Comparison of ENCODE assay signal across 11 mouse cellular contexts in the genomic region with DNA sequence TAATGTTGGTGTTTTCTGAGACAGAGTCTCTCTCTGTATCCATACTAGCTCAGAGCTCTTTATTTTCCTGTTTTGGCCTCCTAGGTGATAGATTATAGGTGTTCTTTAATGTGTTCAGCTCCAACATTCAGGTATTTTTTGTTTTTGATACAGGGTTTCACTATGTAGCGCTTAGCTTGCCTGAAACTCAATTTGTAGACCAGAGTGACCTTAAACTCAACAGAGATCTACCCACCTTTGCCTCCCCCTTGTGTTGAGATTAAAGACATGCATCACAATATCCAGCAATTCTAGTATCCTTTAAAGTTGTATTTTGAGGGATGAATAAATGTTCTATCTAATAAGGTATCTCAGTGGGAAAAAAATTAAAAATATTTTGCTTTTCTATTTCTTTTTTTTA.
DNase-seq lines count a peak whose midpoint lies in the region; ATAC-seq and TF ChIP-seq lines count a peak whose summit lies in the region.
"Had no signal": no experiment of that assay in that cellular context is flagged by ENCODE, and none has a peak within 500 bp of the region (broad histone marks: within the 10 kb centered on the region; RNA-seq: fewer than 3 reads in every experiment).

No protein-coding gene starts in this region.

- peaks cover 13% of the 10 kb centered on the region for H3K36me3 ChIP-seq in liver, postnatal 0 days (replicated peaks; ENCODE audit: insufficient read depth, low read length)
- no peaks in the 10 kb centered on the region for H3K36me3 ChIP-seq in liver, embryonic 11.5 days (ENCODE audit: control insufficient read depth, insufficient read depth, low read length)
- H3K36me3 ChIP-seq in neural tube, embryonic 15.5 days = no peaks in the 10 kb centered on the region
- H3K36me3 ChIP-seq: stomach, embryonic 15.5 days had no signal

- intact Hi-C loops in gastrocnemius, adult 2 months (cut with DNase I) = loop anchor here (1.0 to 10.0 kb wide), 4 partner anchors 111 to 289 kb away; a partner anchor contains a TSS
- intact Hi-C loops in gastrocnemius, postnatal 14 days (cut with DNase I; ENCODE audit: low total_unique reads) = no loop called here

- no peak for DNase-seq in gastrocnemius, adult 2 months
- no peak for DNase-seq in gastrocnemius, postnatal 14 days
- DNase-seq in liver, postnatal 0 days = no peak
- DNase-seq in liver, embryonic 11.5 days (ENCODE audit: low spot score) = no peak
- DNase-seq in R1 (ENCODE audit: low read depth, low spot score) = peak; percentile 21
- peak; percentile 35 for DNase-seq in retina, embryonic 14.5 days (ENCODE audit: low spot score)
- no peak for DNase-seq in layer of hippocampus, adult 8-10 months (ENCODE audit: low spot score in 2 of 2)
- DNase-seq: gastrocnemius, postnatal 25 days had no signal

- peak; percentile 68 for TF ChIP-seq CTCF in gastrocnemius, adult 2 months (IDR thresholded peaks at IDR 0.05)
- peak; percentile 60 for TF ChIP-seq CTCF in liver, postnatal 0 days (IDR thresholded peaks at IDR 0.05; ENCODE audit: low read depth)

- H3K4me3 ChIP-seq in gastrocnemius, adult 2 months = no peak overlapping the region
- no peak overlapping the region for H3K4me3 ChIP-seq in liver, postnatal 0 days (ENCODE audit: low read depth, low read length)
- H3K4me3 ChIP-seq in liver, embryonic 11.5 days (ENCODE audit: low read depth, low read length) = no peak overlapping the region
- no peak overlapping the region for H3K4me3 ChIP-seq in neural tube, embryonic 15.5 days (replicated peaks)
- H3K4me3 ChIP-seq: neural tube, embryonic 13.5 days; stomach, embryonic 15.5 days had no signal

- ATAC-seq in liver, postnatal 0 days = no peak
- ATAC-seq in liver, embryonic 11.5 days (replicated peaks; ENCODE audit: low FRiP score) = no peak
- ATAC-seq in neural tube, embryonic 15.5 days (ENCODE audit: low FRiP score) = no peak

- no peaks in the 10 kb centered on the region for H3K4me1 ChIP-seq in liver, postnatal 0 days (ENCODE audit: insufficient read depth)
- no peaks in the 10 kb centered on the region for H3K4me1 ChIP-seq in liver, embryonic 11.5 days (replicated peaks; ENCODE audit: control insufficient read depth, insufficient read depth, low read length)
- no peaks in the 10 kb centered on the region for H3K4me1 ChIP-seq in neural tube, embryonic 15.5 days
- H3K4me1 ChIP-seq: neural tube, embryonic 13.5 days; stomach, embryonic 15.5 days had no signal

- no peaks in the 10 kb centered on the region for H3K9me3 ChIP-seq in liver, postnatal 0 days (ENCODE audit: low read length)
- no peaks in the 10 kb centered on the region for H3K9me3 ChIP-seq in liver, embryonic 11.5 days (ENCODE audit: control insufficient read depth, low read length)
- H3K9me3 ChIP-seq in neural tube, embryonic 15.5 days (replicated peaks) = no peaks in the 10 kb centered on the region
- H3K9me3 ChIP-seq: neural tube, embryonic 13.5 days; stomach, embryonic 15.5 days had no signal

- H3K27ac ChIP-seq in gastrocnemius, adult 2 months = no peak overlapping the region
- no peak overlapping the region for H3K27ac ChIP-seq in liver, postnatal 0 days (ENCODE audit: low read depth)
- H3K27ac ChIP-seq in liver, embryonic 11.5 days (ENCODE audit: low read depth, low read length) = no peak overlapping the region
- H3K27ac ChIP-seq in neural tube, embryonic 15.5 days (replicated peaks) = no peak overlapping the region
- H3K27ac ChIP-seq: neural tube, embryonic 13.5 days; stomach, embryonic 15.5 days had no signal

- H3K4me2 ChIP-seq in liver, postnatal 0 days (ENCODE audit: low read depth, low read length) = no peak overlapping the region
- no peak overlapping the region for H3K4me2 ChIP-seq in liver, embryonic 11.5 days
- no peak overlapping the region for H3K4me2 ChIP-seq in neural tube, embryonic 15.5 days
- H3K4me2 ChIP-seq: neural tube, embryonic 13.5 days; stomach, embryonic 15.5 days had no signal

- TF ChIP-seq EP300 in liver, postnatal 0 days (IDR thresholded peaks at IDR 0.05; ENCODE audit: low read depth) = no peak

- no peaks in the 10 kb centered on the region for H3K27me3 ChIP-seq in liver, postnatal 0 days (ENCODE audit: insufficient read depth, low read length)
- H3K27me3 ChIP-seq in liver, embryonic 11.5 days (replicated peaks; ENCODE audit: control insufficient read depth, insufficient read depth, low read length) = no peaks in the 10 kb centered on the region
- H3K27me3 ChIP-seq in neural tube, embryonic 15.5 days (replicated peaks) = no peaks in the 10 kb centered on the region
- H3K27me3 ChIP-seq: neural tube, embryonic 13.5 days; stomach, embryonic 15.5 days had no signal

- 89% methylated on average over 1 of the region's 1 CpGs for WGBS in liver, postnatal 0 days (ENCODE audit: insufficient replicate concordance)
- 98% methylated on average over 1 of the region's 1 CpGs for WGBS in liver, embryonic 11.5 days
- 91% methylated on average over 1 of the region's 1 CpGs for WGBS in neural tube, embryonic 15.5 days

- H3K9ac ChIP-seq in liver, postnatal 0 days (replicated peaks) = no peak overlapping the region
- H3K9ac ChIP-seq in liver, embryonic 11.5 days (ENCODE audit: low read depth, low read length) = no peak overlapping the region
- no peak overlapping the region for H3K9ac ChIP-seq in neural tube, embryonic 15.5 days (replicated peaks)
- H3K9ac ChIP-seq: neural tube, embryonic 13.5 days; stomach, embryonic 15.5 days had no signal

Comparison
In these comparisons a context has a peak if more than half of its experiments do, and no peak if none do; other contexts are left out.
1. DNase-seq: peak in R1 (single experiment) and retina, embryonic 14.5 days (single experiment); none in gastrocnemius, adult 2 months (single experiment), gastrocnemius, postnatal 14 days (single experiment), liver, postnatal 0 days (single experiment), liver, embryonic 11.5 days (single experiment) and layer of hippocampus, adult 8-10 months (0 of 2).